Mouse (Mus musculus): ENCODE measurements around the gene Fndc11. TPM values are rescaled to one million over a fixed set of nuclear protein-coding genes. Genes with fewer than 3 reads are reported as not detected.

Gene Fndc11
- polyA plus RNA-seq, 1 experiment from 2014 or later: 0.14 TPM

GRCm38 (mm10) chr2:181239261-181239660, 19.4 kb downstream of the Fndc11 start:
- 92% methylated on average over 9 of the region's 9 CpGs for WGBS
- Histone ChIP-seq H3K4me1 (peaks cover 7% of the 10 kb centered on the region; the same call in 1 of the 2 replicates), H3K4me2 (replicated peaks) (no peak overlapping the region), H3K27ac (no peak overlapping the region), H3K36me3 (no peaks in the 10 kb centered on the region; the same call in 1 of the 2 replicates), H3K9me3 (no peaks in the 10 kb centered on the region), H3K9ac (no peak overlapping the region), H3K27me3 (no peaks in the 10 kb centered on the region), H3K4me3 (no peak overlapping the region)
- ATAC-seq (ENCODE audit: insufficient number of reproducible peaks, insufficient read depth, low FRiP score, low TSS enrichment): no peak

- H3K4me3 ChIP-seq: 0 out of 2 replicates have a peak overlapping the region, but pooled peaks have one; percentile 39
- H3K4me2 ChIP-seq (replicated peaks): peak overlapping the region; percentile 63; the same call in 1 of the 2 replicates
- H3K9ac ChIP-seq: no peak overlapping the region
- H3K27me3 ChIP-seq: no peaks in the 10 kb centered on the region
- H3K4me1 ChIP-seq: peaks cover 7% of the 10 kb centered on the region; the same call in 1 of the 2 replicates
- no peaks in the 10 kb centered on the region for H3K36me3 ChIP-seq
- no peak for ATAC-seq (ENCODE audit: insufficient number of reproducible peaks, insufficient read depth, low FRiP score, low TSS enrichment)
- 93% methylated on average over 13 of the region's 13 CpGs for WGBS
- H3K9me3 ChIP-seq: no peaks in the 10 kb centered on the region
- no peak overlapping the region for H3K27ac ChIP-seq
These were observed 21.1 kb downstream of the Fndc11 start for GRCm38 (mm10) chr2:181240806-181241440.

- H3K4me1 ChIP-seq: peaks cover 7% of the 10 kb centered on the region; the same call in 1 of the 2 replicates
- no peak; the same call in 1 of the 2 replicates for ATAC-seq (ENCODE audit: insufficient number of reproducible peaks, insufficient read depth, low FRiP score, low TSS enrichment)
- H3K4me3 ChIP-seq: peak within 1 kb of the TSS; percentile 39
- WGBS: 8% methylated on average over 15 of the region's 16 CpGs
- no peaks in the 10 kb centered on the region for H3K36me3 ChIP-seq
- no peaks in the 10 kb centered on the region for H3K9me3 ChIP-seq
- no peaks in the 10 kb centered on the region for H3K27me3 ChIP-seq
- H3K4me2 ChIP-seq (replicated peaks): peak within 1 kb of the TSS; percentile 63
- H3K9ac ChIP-seq: peak within 1 kb of the TSS; percentile 28
- no peak within 1 kb of the TSS for H3K27ac ChIP-seq
These were observed 21.9 kb downstream of the Fndc11 start, which contains the start of gene Helz2 for GRCm38 (mm10) chr2:181241602-181242313. Helz2 (minus strand) TSS chr2:181242027.

GRCm38 (mm10) chr2:181242314-181242665, 22.5 kb downstream of the Fndc11 start:
- Histone ChIP-seq H3K36me3 (no peaks in the 10 kb centered on the region), H3K9me3 (no peaks in the 10 kb centered on the region), H3K4me2 (replicated peaks) (peak overlapping the region; percentile 63), H3K4me3 (peak overlapping the region; percentile 39), H3K9ac (no peak overlapping the region), H3K4me1 (peaks cover 7% of the 10 kb centered on the region; the same call in 1 of the 2 replicates), H3K27ac (no peak overlapping the region), H3K27me3 (no peaks in the 10 kb centered on the region)
- WGBS: 53% methylated on average over 3 of the region's 3 CpGs
- no peak for ATAC-seq (ENCODE audit: insufficient number of reproducible peaks, insufficient read depth, low FRiP score, low TSS enrichment)

GRCm38 (mm10) chr2:181243706-181244394, 24.0 kb downstream of the Fndc11 start:
- Histone ChIP-seq H3K27me3 (no peaks in the 10 kb centered on the region), H3K4me3 (no peak overlapping the region), H3K9ac (no peak overlapping the region), H3K4me1 (peaks cover 7% of the 10 kb centered on the region; the same call in 1 of the 2 replicates), H3K27ac (no peak overlapping the region), H3K9me3 (no peaks in the 10 kb centered on the region), H3K36me3 (no peaks in the 10 kb centered on the region), H3K4me2 (replicated peaks) (no peak overlapping the region)
- no peak for ATAC-seq (ENCODE audit: insufficient number of reproducible peaks, insufficient read depth, low FRiP score, low TSS enrichment)
- 33% methylated on average over 11 of the region's 11 CpGs for whole genome bisulfite sequencing

- no peak for ATAC-seq (ENCODE audit: insufficient number of reproducible peaks, insufficient read depth, low FRiP score, low TSS enrichment)
- H3K27ac ChIP-seq: no peak overlapping the region
- no peaks in the 10 kb centered on the region for H3K27me3 ChIP-seq
- no peak overlapping the region for H3K4me3 ChIP-seq
- 25% methylated on average over 2 of the region's 2 CpGs for WGBS
- no peaks in the 10 kb centered on the region for H3K36me3 ChIP-seq
- H3K9ac ChIP-seq: no peak overlapping the region
- H3K4me1 ChIP-seq: peaks cover 7% of the 10 kb centered on the region; the same call in 1 of the 2 replicates
- H3K4me2 ChIP-seq (replicated peaks): no peak overlapping the region
- no peaks in the 10 kb centered on the region for H3K9me3 ChIP-seq
These were observed 25.2 kb downstream of the Fndc11 start for GRCm38 (mm10) chr2:181245031-181245430.

- 80% methylated on average over 10 of the region's 10 CpGs for WGBS
- no peak overlapping the region for H3K4me3 ChIP-seq
- no peaks in the 10 kb centered on the region for H3K9me3 ChIP-seq
- no peak for ATAC-seq (ENCODE audit: insufficient number of reproducible peaks, insufficient read depth, low FRiP score, low TSS enrichment)
- H3K27ac ChIP-seq: no peak overlapping the region
- no peaks in the 10 kb centered on the region for H3K4me1 ChIP-seq
- H3K9ac ChIP-seq: no peak overlapping the region
- no peaks in the 10 kb centered on the region for H3K27me3 ChIP-seq
- no peak overlapping the region for H3K4me2 ChIP-seq (replicated peaks)
- peaks cover 32% of the 10 kb centered on the region for H3K36me3 ChIP-seq
These were observed 29.4 kb downstream of the Fndc11 start for GRCm38 (mm10) chr2:181249217-181249616.

GRCm38 (mm10) chr2:181251841-181252240, 32.0 kb downstream of the Fndc11 start:
- H3K9ac ChIP-seq: no peak overlapping the region
- H3K4me3 ChIP-seq: no peak overlapping the region
- peaks cover 47% of the 10 kb centered on the region for H3K36me3 ChIP-seq
- no peaks in the 10 kb centered on the region for H3K9me3 ChIP-seq
- no peak for ATAC-seq (ENCODE audit: insufficient number of reproducible peaks, insufficient read depth, low FRiP score, low TSS enrichment)
- H3K27ac ChIP-seq: no peak overlapping the region
- no peak overlapping the region for H3K4me2 ChIP-seq (replicated peaks)
- 72% methylated on average over 1 of the region's 1 CpGs for WGBS
- H3K27me3 ChIP-seq: no peaks in the 10 kb centered on the region
- H3K4me1 ChIP-seq: no peaks in the 10 kb centered on the region

- ATAC-seq (ENCODE audit: insufficient number of reproducible peaks, insufficient read depth, low FRiP score, low TSS enrichment): no peak
- WGBS: 50% methylated on average over 1 of the region's 1 CpGs
- H3K36me3 ChIP-seq: peaks cover 59% of the 10 kb centered on the region
These were observed 33.4 kb downstream of the Fndc11 start for GRCm38 (mm10) chr2:181253248-181253647.

GRCm38 (mm10) chr2:181266839-181267238, 47.0 kb downstream of the Fndc11 start:
- WGBS: 92% methylated on average over 2 of the region's 2 CpGs
- Histone ChIP-seq H3K27ac (no peak overlapping the region), H3K4me2 (replicated peaks) (no peak overlapping the region), H3K27me3 (no peaks in the 10 kb centered on the region), H3K9ac (no peak overlapping the region), H3K4me1 (no peaks in the 10 kb centered on the region), H3K4me3 (no peak overlapping the region), H3K36me3 (peaks cover 71% of the 10 kb centered on the region), H3K9me3 (no peaks in the 10 kb centered on the region)
- no peak for ATAC-seq (ENCODE audit: insufficient number of reproducible peaks, insufficient read depth, low FRiP score, low TSS enrichment)

More at GRCm38 (mm10) chr2:181253248-181253647, 33.4 kb downstream of the Fndc11 start:
- no peak overlapping the region for H3K4me3 ChIP-seq
- H3K4me2 ChIP-seq (replicated peaks): no peak overlapping the region
- H3K9ac ChIP-seq: no peak overlapping the region
- no peaks in the 10 kb centered on the region for H3K27me3 ChIP-seq
- no peak overlapping the region for H3K27ac ChIP-seq
- H3K9me3 ChIP-seq: no peaks in the 10 kb centered on the region
- no peaks in the 10 kb centered on the region for H3K4me1 ChIP-seq

GRCm38 (mm10) chr2:181272092-181272491, 52.3 kb downstream of the Fndc11 start:
- 89% methylated on average over 2 of the region's 2 CpGs for WGBS
- no peak overlapping the region for H3K4me3 ChIP-seq
- H3K4me2 ChIP-seq (replicated peaks): no peak overlapping the region
- H3K4me1 ChIP-seq: no peaks in the 10 kb centered on the region
- H3K9ac ChIP-seq: no peak overlapping the region
- H3K27ac ChIP-seq: no peak overlapping the region
- no peaks in the 10 kb centered on the region for H3K9me3 ChIP-seq
- no peak for ATAC-seq (ENCODE audit: insufficient number of reproducible peaks, insufficient read depth, low FRiP score, low TSS enrichment)
- H3K36me3 ChIP-seq: peaks cover 65% of the 10 kb centered on the region
- no peaks in the 10 kb centered on the region for H3K27me3 ChIP-seq
